Mouse (Mus musculus) hindbrain, embryonic 10.5 days (tissue): ENCODE results near the gene Rhbdf1. TPM values are rescaled to one million over a fixed set of nuclear protein-coding genes. Genes with fewer than 3 reads are reported as not detected.
"Not testable (repeated sequence)": the region's sequence is repeated elsewhere in the genome, so short reads cannot be mapped to it uniquely, and the experiment has no call there.

Experiments
- DNase-seq: peaks from one replicate; pipeline ENCODE4 v3.0.0-alpha.2; 2017; ENCODE audit warnings: low spot score
- H3K27ac ChIP-seq: fragments of 300-500 bp; sonication (generic); 2 replicates; pipeline ENCODE4 v1.5.1; 2016; ENCODE audit warnings: mild to moderate bottlenecking, moderate library complexity
- H3K27me3 ChIP-seq: fragments of 300-500 bp; sonication (generic); 2 replicates; pipeline ENCODE4 v1.6.1; 2016; ENCODE audit warnings: mild to moderate bottlenecking; ENCODE audit not compliant: poor library complexity, insufficient read depth, severe bottlenecking
- H3K36me3 ChIP-seq: fragments of 300-500 bp; sonication (generic); 2 replicates; pipeline ENCODE4 v1.6.1; 2016; ENCODE audit warnings: mild to moderate bottlenecking, moderate library complexity
- H3K4me1 ChIP-seq: fragments of 300-500 bp; sonication (generic); replicated peaks from 2 replicates; pipeline ENCODE4 v1.6.1; 2016; ENCODE audit warnings: mild to moderate bottlenecking
- H3K4me3 ChIP-seq: fragments of 300-500 bp; sonication (generic); 2 replicates; pipeline ENCODE4 v1.5.1; 2016; ENCODE audit warnings: mild to moderate bottlenecking, moderate library complexity
- H3K9me3 ChIP-seq: fragments of 300-500 bp; sonication (generic); 2 replicates; pipeline ENCODE4 v1.6.1; 2016; ENCODE audit warnings: mild to moderate bottlenecking, moderate library complexity
- WGBS: fragments of 180-500 bp; shearing (Covaris S2); methylation state at CpG from one replicate; pipeline ENCODE4 v1.1.7; 2016; 5-methylcytosine and 5-hydroxymethylcytosine counted together
- polyA plus RNA-seq: library from polyadenylated mRNA; unstranded; fragments of >200 nt; fragmentation: Nextera tagmentation; extraction: Ambion mirVana; gene quantifications from 2 replicates; pipeline ENCODE4 v1.2.1, GENCODE M21; 2016

Rhbdf1 gene
- polyA plus RNA-seq, 1 experiment from 2014 or later = 31.3 TPM

DNA sequence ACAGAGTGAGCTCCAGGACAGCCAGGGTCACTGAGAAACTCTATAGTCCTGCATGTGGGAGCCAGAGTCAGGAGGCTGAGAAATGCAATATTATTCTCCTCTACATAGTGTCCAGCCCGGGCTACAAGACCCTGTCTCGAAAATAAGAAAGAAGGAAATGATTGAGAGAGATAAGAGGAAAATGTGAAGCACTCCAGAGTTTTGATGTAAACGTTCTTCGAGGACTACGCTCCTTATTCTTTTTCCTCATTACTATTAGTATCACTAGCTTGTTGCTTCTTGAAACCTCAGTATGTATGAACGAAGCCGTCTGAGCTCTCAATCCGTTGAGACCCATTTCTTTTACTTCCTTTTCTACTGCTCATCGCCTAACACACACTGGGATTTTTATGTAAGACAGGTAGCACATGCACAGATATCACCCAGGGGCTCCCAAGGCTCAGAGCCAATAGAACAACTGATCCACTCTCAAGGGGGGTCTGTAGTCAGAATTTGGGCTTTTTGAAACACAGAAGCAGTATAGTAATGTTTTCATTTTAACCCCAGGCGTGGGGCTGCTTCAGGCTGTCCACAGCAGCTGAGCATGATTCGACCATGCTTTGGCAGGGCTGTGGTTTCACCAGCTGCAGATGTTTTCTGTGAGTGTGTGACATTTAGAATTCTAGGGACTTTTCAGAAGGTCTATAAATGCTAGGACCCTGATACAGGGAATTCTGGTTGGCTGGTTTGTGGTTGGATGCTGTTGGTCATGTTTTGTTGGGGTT, 20.0 kb downstream of the Rhbdf1 start:
- DNase-seq = no peak
- WGBS = 83% methylated on average over 11 of the region's 11 CpGs

DNA sequence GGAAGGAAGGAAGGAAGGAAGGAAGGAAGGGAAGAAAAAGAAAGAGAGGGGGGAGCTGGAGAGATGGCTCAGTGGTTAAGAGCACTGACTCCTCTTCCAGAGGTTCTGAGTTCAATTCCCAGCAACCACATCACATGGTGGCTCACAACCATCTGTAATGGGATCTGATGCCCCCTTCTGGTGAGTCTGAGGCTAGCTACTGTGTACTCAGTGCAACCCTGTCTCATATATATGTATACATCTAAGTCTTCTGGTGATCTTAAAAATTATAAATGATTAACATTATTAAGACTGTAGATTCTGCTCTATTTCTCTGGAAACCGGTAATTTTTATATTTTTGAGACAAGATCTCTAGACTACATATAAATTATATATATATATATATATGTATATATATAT, 21.1 kb downstream of the Rhbdf1 start:
- H3K9me3 ChIP-seq, DNase-seq, H3K4me3 ChIP-seq, H3K36me3 ChIP-seq, H3K27ac ChIP-seq: not testable (repeated sequence)
- 54% methylated on average over 1 of the region's 1 CpGs for WGBS
- H3K4me1 ChIP-seq = peaks cover 29% of the 10 kb centered on the region
- H3K27me3 ChIP-seq = peaks cover 14% of the 10 kb centered on the region; the same call in 1 of the 2 replicates

More for the DNA sequence above, 20.0 kb downstream of the Rhbdf1 start:
- H3K9me3 ChIP-seq = no peaks in the 10 kb centered on the region
- peaks cover 29% of the 10 kb centered on the region for H3K4me1 ChIP-seq
- no peak overlapping the region for H3K4me3 ChIP-seq
- no peak overlapping the region for H3K27ac ChIP-seq
- H3K36me3 ChIP-seq = peaks cover 5% of the 10 kb centered on the region; the same call in 1 of the 2 replicates
- peaks cover 12% of the 10 kb centered on the region; the same call in 1 of the 2 replicates for H3K27me3 ChIP-seq

DNA sequence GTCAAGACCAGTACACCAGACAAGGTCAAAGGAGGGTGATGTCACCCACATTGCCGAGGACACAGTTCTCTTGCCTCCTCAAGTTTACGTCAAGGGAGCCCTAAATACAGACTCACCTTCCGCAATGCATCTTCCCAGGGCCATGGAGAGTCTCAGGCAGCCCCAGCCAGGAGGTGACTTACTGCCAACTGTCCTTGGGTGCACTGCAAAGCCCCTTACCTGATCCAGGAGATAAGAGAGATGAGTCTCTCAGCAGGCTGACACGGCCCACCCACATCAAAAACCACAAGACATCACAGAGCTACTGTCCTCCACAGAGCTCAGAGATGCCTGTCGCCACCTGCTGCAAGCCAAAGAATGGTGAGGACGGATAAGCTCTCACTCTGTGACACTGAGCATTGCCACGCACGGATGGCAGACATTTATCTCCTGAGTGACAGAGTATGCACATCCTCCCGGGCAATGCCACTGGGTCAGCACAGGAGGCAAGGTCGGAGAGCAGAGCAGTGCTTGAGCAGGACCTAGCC, 22.0 kb downstream of the Rhbdf1 start, which contains the start of gene Il9r:
Gene Il9r (minus strand): TSS at position 205 of the 527 bp plus-strand sequence.
- peaks cover 14% of the 10 kb centered on the region; the same call in 1 of the 2 replicates for H3K27me3 ChIP-seq
- WGBS = 71% methylated on average over 10 of the region's 10 CpGs
- peak within 1 kb of the TSS; percentile 16; the same call in 1 of the 2 replicates for H3K27ac ChIP-seq
- peaks cover 32% of the 10 kb centered on the region for H3K4me1 ChIP-seq
- no peaks in the 10 kb centered on the region for H3K9me3 ChIP-seq
- H3K4me3 ChIP-seq = no peak within 1 kb of the TSS
- no peak for DNase-seq
- no peaks in the 10 kb centered on the region for H3K36me3 ChIP-seq

DNA sequence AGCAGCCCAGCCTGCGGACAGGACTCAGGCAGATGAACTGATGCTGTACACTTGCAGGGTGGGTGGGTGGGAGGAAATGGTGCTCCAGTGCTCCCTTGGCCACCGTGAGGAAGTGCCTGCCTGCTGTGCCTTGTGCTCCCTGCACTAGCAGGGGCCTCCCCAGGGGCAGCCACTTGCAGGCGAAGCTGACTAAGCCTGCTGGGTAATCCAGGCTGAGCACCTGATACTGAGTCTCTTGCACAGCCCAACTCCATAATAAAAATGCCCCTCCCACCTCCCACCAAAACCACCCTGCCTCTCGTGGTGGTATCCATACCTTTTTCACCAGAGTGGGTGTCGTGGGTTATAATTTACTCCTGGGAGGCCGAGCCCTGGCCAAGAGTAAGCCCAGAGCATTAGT, 22.9 kb downstream of the Rhbdf1 start:
- Histone ChIP-seq H3K9me3 (no peaks in the 10 kb centered on the region), H3K4me3 (no peak overlapping the region), H3K27me3 (peaks cover 13% of the 10 kb centered on the region; the same call in 1 of the 2 replicates), H3K27ac (peak overlapping the region; percentile 16), H3K36me3 (no peaks in the 10 kb centered on the region), H3K4me1 (peaks cover 32% of the 10 kb centered on the region)
- WGBS = 46% methylated on average over 6 of the region's 6 CpGs
- DNase-seq = no peak

DNA sequence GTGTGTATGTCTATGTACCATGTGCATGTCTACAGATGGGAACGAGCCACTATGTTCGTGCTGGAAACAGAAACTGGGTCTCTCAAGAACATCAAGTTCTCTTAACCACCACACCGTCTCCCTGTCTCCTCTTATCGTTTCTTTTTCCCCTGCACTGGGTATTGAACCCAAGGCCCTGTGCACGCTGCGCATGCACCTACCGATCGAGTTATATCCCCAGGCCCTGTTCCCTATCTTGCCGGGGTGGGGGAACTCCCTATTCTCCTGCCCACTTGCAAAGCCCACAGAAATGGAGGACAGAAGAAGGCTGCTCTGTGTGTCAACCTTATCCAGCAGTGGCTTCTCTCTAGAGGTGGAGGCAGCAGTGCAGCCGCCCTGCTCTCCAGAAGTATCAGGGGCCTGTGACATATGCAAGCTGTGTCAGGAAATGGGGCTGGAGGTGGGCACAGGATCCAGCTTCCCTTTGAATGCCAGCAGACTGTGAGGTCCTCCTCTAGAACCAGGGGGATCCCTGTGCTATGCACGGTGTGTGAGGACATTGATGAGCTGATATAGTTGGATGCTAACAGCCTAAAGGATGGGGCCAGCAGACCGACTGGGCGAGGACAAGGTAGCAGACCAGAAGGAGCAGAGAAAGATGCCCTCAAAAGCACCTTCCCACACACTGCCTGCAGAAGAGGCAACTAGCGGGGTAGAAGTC, 23.7 kb downstream of the Rhbdf1 start:
- 69% methylated on average over 14 of the region's 14 CpGs for WGBS
- no peak overlapping the region for H3K27ac ChIP-seq

DNA sequence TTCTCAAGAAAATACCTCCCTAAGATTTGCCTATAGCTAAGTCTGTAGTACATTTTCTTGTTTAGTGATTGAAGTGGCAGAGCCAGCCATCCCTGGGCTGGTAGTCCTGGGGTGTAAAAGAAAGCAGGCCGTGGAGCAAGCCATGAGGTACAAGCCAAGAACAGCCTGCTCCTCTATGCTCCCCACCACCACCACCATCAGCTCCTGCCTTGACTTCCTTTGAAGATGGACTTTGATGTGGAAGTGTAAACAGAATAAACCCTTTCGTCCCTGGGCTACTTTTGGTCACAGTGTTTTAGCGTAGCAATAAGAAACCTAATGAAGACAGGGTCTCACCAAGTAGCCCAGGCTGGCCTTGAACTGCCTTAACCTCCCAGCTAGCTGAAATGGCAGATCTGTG, 24.3 kb downstream of the Rhbdf1 start:
- 57% methylated on average over 3 of the region's 3 CpGs for WGBS
- Histone ChIP-seq H3K9me3 (no peaks in the 10 kb centered on the region), H3K36me3 (no peaks in the 10 kb centered on the region), H3K27ac (no peak overlapping the region), H3K4me3 (no peak overlapping the region), H3K4me1 (peaks cover 41% of the 10 kb centered on the region), H3K27me3 (peaks cover 9% of the 10 kb centered on the region; the same call in 1 of the 2 replicates)
- DNase-seq = no peak

More for the DNA sequence above, 23.7 kb downstream of the Rhbdf1 start:
- no peak for DNase-seq
- Histone ChIP-seq H3K4me3 (no peak overlapping the region), H3K4me1 (peaks cover 38% of the 10 kb centered on the region), H3K9me3 (no peaks in the 10 kb centered on the region), H3K27me3 (peaks cover 9% of the 10 kb centered on the region; the same call in 1 of the 2 replicates), H3K36me3 (no peaks in the 10 kb centered on the region)

DNA sequence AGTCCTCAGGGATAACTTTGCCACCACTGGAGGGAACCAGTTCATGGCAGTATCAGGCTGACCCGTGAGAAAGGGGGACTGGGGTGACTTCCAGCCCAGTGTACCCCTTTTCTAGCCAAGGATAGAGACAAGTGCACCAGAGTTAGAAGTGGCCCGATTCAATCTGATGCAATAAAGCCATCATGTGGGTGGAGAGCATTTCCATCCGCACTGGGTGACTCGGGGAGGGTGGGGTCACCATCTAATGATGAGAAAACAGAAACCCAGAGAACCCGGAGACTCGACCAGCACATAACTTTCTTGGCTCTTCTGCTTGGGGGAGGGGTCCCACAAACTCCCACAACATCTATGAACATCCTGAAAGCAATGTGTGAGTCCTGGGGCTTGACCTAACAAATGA, 25.4 kb downstream of the Rhbdf1 start:
- Histone ChIP-seq H3K9me3 (no peaks in the 10 kb centered on the region), H3K27ac (0 out of 2 replicates have a peak overlapping the region, but pooled peaks have one; percentile 62), H3K36me3 (no peaks in the 10 kb centered on the region), H3K4me1 (peaks cover 41% of the 10 kb centered on the region), H3K4me3 (no peak overlapping the region), H3K27me3 (peaks cover 9% of the 10 kb centered on the region; the same call in 1 of the 2 replicates)
- DNase-seq = no peak
- 81% methylated on average over 6 of the region's 6 CpGs for WGBS

DNA sequence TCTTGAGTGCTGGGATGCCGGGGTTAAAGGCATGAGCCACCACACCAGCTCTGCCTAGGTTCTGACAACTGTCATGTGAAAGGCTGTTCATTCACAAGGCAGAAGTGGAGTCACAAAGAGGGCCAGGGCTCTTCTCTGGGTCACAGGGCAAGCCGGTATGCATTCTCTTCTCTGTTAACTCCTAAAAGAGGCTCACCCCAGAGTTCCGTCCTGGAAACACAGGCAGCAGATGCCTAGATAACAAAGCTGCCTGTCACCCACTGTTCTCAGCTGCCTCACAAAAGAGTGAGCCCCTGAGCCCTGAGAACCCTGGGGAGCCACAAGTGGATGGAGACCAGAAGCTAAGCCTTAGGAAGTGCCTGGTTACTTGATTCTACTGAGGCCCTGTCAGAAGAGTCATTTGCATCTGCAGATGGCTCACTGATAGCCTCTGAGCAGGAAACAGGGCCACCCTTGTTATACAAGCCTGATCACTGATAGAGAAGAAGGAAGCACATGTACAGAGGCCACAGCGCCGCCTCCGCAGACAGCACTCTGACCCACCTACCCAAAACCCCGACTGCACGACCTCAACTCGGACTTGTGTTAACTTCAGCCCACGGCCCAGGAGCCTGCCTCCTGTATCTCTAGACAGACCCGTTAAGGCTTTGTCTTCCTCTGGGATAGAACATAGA, 26.1 kb downstream of the Rhbdf1 start:
- WGBS = 18% methylated on average over 11 of the region's 11 CpGs
- Histone ChIP-seq H3K4me1 (peaks cover 43% of the 10 kb centered on the region), H3K9me3 (no peaks in the 10 kb centered on the region), H3K27ac (peak overlapping the region; percentile 62), H3K4me3 (no peak overlapping the region), H3K27me3 (peaks cover 9% of the 10 kb centered on the region; the same call in 1 of the 2 replicates), H3K36me3 (no peaks in the 10 kb centered on the region)
- DNase-seq = peak; percentile 25

DNA sequence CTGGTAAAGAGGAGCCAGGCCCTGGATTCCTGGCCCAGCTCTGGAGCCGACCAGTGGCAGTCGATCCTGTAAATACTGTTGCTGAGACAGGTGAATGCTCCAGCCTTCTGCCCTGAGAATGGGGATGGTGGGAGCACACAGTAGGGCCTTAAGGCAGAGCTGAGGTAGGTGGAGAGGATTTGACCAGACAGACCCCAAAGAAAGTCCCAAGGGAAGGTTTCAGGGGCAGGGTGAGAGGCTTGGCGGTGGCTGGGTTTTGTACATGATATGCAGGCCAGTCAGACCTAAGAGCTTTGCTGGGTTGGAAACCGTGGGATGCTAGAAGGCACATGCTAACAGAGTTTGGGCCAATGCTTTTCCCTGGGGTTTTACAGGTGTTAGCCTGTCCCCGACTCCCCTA, 27.5 kb downstream of the Rhbdf1 start:
- Histone ChIP-seq H3K9me3 (no peaks in the 10 kb centered on the region), H3K27me3 (peaks cover 9% of the 10 kb centered on the region; the same call in 1 of the 2 replicates), H3K36me3 (no peaks in the 10 kb centered on the region), H3K4me1 (peaks cover 57% of the 10 kb centered on the region), H3K27ac (no peak overlapping the region; the same call in 1 of the 2 replicates), H3K4me3 (no peak overlapping the region)
- DNase-seq = no peak
- 83% methylated on average over 5 of the region's 5 CpGs for whole genome bisulfite sequencing

DNA sequence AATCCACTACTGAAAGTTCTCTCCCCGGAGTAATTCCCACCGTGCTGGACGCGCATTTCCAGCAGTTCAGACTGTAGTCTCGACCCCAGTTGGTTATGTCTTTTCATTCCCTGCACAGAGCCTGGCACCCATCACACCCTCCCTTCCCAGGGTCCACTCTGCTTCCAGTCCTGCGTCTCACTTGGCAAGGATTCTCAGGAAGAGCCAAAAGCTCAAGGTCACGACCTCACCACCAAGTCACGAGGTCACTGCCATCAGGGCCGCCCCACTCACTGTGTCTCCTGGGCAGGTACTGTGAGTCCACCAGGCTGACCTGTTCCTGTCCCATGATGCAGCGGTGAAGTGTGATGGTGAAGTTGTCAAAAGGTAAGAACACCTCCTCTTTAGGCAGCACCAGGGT, 28.0 kb downstream of the Rhbdf1 start:
- no peaks in the 10 kb centered on the region for H3K9me3 ChIP-seq
- no peak overlapping the region for H3K4me3 ChIP-seq
- no peaks in the 10 kb centered on the region for H3K36me3 ChIP-seq
- H3K27ac ChIP-seq = no peak overlapping the region
- WGBS = 80% methylated on average over 10 of the region's 10 CpGs
- no peak for DNase-seq
- peaks cover 54% of the 10 kb centered on the region for H3K4me1 ChIP-seq
- H3K27me3 ChIP-seq = peaks cover 9% of the 10 kb centered on the region; the same call in 1 of the 2 replicates

DNA sequence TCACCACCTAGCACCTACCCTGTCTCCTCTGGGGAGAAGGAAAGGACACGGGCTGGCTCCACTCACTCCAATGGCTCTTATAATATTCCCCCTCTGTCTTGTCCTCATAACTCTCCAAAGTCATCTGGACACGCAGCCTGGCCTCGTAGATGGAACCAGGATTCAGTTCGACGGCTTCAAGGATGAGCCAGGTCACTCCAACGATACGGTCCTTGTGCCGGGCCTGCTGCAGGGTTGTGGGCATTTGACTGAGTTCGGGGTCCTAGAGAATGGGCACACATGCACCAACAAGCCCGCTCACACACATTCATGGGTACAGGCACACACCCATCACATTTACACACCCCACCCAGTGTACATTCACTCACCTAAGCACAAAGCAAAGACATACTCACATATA, 28.9 kb downstream of the Rhbdf1 start:
- 93% methylated on average over 10 of the region's 10 CpGs for whole genome bisulfite sequencing
- no peak for DNase-seq
- H3K4me1 ChIP-seq = peaks cover 48% of the 10 kb centered on the region
- H3K4me3 ChIP-seq = no peak overlapping the region
- 0 out of 2 replicates have a peak, but pooled peaks cover 4% of the 10 kb centered on the region for H3K27me3 ChIP-seq
- no peaks in the 10 kb centered on the region for H3K9me3 ChIP-seq
- no peak overlapping the region for H3K27ac ChIP-seq
- H3K36me3 ChIP-seq = no peaks in the 10 kb centered on the region

DNA sequence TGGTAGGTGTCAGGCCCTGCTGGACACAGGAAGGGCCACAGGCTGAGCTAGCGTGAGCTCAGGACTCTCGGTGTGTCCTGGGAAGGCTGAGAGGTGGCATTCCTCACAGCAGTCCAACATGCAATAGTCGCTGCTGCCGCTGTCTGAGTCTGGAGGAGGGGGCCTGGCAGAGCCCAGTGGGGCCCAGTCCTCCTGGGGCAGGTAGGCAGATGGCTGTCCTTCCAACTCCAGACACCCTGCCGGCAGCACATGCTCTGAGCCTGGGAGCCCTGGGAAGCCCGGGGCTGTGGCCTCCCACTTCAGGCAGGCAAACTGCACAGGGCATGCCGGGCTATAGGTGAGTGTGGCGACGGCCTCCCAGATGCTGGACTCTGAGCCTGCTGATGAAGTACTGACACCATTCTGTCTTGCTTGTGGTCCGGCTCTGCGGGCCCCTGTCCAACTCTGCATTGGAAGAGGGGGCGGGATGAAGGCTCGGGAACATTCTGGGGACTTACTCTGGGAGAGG, 31.4 kb downstream of the Rhbdf1 start:
- Histone ChIP-seq H3K27me3 (no peaks in the 10 kb centered on the region), H3K27ac (0 out of 2 replicates have a peak overlapping the region, but pooled peaks have one; percentile 0), H3K9me3 (no peaks in the 10 kb centered on the region), H3K4me1 (peaks cover 38% of the 10 kb centered on the region), H3K4me3 (no peak overlapping the region), H3K36me3 (no peaks in the 10 kb centered on the region)
- no peak for DNase-seq
- 79% methylated on average over 13 of the region's 13 CpGs for WGBS
